Mouse (Mus musculus) adrenal gland, adult 8-10 months (tissue): Measurements from ENCODE around the gene Gm4924. TPM values are rescaled to one million over a fixed set of nuclear protein-coding genes. Genes with fewer than 3 reads are reported as not detected.

Experiments
- DNase-seq: peaks from one replicate; pipeline ENCODE4 v3.0.0; 2022
- total RNA-seq, 4 experiments: library from RNA; stranded (reverse); gene quantifications; 2 replicates each; pipeline ENCODE4 v1.2.4; 2022

Gm4924 gene
- total RNA-seq, result 10 to 100 TPM in 1 of 4 experiments, 1 to 10 TPM in 3; 6.2 to 12.1 (median 7.0) TPM

DNA sequence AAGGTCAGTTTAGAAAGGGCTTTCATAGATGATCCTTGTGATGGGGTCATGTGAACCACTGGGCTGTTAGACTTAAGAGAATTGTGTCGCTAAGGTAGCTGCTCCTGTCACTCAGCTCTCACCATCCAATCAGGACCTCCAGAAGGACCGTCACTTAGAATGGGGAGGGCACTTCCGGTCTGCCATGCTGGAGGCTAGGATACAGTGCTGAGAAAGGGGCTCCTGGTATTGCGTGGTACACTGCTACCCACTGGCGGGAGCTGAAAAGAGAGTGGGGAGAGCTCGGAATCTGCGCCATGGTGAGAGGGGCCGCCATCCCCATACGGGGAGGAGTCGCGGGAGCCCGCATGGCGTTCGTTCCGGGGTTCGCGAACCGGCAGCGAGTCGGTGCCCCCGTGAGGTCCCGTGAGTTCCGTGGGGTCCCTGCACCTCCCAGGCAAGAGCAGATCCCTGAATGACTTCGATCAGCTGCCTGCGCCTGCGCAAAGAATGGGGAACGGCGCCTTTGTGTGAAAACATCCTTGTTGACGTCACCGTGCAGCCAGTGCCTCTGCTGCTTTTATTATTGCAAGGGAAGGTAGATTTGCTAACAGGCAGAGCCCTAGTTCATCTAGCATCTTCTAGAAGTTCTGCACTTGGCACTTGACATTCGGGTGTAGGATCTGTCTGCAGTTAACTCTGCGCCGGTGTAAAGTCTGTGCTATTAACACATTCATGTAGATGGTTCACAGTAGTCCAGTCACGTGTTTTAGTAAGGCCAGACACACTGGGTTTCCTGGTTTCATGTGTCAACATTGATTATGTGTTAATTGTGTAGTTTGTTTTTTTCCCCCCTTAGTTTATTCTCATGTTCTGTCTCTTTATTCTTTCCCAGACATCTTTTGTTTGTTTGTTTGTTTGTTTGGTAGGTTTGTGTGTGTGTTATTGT is at the start of gene Gm4924:
Gm4924 (plus strand) TSS at position 173 of the 928 bp plus-strand sequence.
- DNase-seq, result peak; percentile 69

DNA sequence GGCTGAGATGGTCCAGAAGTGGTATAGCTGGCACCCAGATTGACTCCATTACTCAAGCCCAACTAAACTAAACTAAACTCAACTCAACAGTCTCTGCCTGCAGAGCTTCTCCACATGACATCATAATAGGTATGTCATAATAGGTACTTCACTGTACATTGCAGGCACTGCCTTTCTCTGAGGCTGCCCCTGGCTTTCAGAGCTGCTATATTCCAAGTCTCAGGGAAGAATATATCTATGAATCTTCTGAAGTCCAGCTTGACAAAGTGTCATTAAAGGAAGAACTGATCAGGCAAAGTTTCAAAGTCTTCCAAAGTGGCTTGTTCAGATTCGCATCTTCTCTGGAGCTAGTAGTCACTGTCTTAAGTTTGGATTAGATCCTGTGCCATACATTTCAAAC is 37.6 kb upstream of the Gm4924 start, which contains the start of gene 4932415D10Rik:
4932415D10Rik (minus strand) TSS at position 101 of the 400 bp plus-strand sequence.
- no peak for DNase-seq

DNA sequence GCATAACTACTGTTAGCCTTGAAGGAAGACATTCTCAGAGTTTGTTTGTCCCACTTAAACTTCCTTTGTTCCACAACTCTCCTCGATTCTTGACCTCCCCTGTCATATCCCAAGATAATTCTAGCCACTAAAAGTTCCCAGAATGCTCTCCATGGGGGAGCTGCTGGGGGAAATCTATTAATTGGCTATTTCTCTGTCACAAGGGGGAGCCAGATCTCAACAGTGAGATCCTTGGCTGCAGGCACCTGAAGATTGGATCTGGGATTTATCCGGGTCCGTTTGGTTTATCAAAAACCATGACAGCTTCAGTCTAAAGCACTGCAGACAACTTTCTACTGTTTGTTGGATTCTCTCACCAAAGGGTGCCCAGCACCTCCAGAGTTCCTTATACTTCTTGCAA is 33.9 kb upstream of the Gm4924 start:
- DNase-seq, result no peak

DNA sequence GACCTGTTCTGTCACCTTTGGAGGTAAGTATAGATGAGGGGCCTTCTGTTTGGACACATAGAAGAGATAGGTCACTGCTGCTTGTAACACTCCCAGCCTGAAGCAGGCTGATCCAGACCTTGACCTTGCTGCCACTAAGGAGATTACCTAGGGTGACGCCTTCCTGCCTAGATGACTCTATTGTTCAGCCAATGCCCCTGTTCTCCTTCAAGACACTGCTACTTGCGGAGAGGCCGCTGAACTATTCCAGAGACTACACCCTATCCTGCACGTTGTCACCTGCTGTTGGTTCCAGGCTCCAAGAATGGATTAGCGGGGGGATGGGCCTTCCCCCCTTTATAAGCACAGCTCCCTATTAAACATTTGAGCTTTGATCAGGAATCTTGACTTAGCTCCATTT is 24.2 kb upstream of the Gm4924 start:
- no peak for DNase-seq

DNA sequence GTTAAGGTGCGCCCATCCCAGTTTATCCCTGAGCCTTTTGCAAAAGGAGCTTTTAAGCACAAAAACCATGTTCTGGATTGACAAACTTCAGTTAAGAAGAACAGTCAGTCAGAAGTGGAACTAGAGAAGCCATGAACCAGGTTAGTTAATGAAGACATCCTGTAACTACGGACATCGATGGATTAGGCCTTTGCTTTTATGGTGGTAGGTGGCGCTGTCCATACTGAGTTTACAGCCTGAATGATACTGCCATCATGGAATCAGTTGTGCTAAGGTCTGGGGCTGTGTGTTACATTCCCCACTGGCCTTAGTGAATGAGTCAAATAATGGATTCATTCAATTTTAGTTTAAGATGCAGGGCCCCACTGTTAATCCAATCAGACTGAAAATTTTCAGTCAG is 1.3 kb downstream of the Gm4924 start:
- DNase-seq, result no peak

DNA sequence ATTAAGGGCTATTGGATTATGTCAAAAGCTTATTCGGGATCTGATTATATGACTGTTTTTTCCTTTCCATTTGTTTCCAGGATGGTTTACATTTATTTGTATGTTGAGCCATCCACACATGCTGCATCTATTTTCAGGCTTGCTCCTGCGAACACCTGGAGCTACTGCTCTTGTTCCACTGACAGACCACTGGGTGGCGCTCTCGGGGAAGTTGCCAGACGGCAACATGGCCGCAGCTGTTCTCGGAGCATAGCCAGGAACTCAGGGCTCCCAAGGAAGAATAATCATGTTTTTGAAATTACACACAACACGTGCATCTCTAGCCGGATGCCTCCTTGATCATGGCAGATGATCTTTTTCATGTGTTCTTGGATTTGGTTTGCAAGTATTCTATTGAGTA is 7.9 kb downstream of the Gm4924 start:
- no peak for DNase-seq

DNA sequence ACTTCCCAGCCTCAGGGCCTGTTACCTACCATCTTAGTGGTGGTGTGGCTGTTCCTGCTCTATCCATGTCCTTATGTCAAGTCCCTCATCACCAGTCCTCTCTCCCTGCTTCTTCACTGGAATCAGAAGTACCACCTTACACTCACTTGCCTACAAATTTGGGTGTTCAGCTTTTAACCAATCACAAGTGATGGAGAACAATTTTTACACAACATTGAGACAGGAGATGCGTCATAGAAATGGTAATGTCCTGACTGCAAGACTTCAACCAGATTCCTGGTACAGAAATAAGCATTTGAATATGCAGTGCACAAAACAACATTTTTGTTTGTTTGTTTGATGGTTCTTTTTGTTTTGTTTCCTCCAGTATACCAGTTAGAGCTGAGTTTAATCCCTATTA is 28.9 kb downstream of the Gm4924 start:
- no peak for DNase-seq

DNA sequence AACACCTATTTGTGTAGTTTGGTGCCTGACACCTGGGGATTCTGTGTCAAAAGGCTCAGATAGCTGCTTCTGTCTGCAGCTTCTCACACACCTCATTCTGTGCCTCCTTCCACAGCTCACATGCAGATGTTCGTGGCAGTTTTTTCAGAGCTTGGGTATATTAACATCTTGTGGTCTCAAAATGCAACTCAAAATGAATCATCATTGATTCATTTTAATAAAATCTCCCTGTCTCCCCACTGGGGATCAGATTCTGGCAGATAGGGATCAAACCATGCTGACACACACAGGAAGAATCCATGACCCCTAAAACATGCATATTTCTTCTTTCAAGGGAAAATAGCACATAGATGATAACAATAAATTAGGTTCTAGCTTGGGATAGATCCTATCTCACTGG is 55.5 kb downstream of the Gm4924 start:
- no peak for DNase-seq

DNA sequence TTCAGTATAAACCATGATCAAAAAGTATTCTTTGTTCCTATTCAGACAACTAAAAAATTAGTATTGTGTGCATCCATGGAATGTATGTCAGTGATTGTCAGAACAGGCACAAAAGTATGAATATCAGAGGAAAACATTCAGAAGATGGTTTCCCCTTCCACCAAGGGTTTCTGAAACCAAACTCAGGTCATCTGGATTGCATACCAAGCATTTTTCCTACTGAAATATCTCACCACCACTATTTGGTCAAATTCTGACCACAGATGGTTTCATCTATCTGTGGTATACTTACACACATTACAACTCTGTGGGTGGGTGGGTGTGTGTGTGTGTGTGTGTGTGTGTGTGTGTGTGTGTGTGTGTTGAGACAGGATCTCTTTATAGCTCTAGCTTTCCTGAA is 69.6 kb downstream of the Gm4924 start:
- no peak for DNase-seq

Other genes with a start within 250 kb of the Gm4924 start
- gene AU041133, start 226.2 kb upstream of the Gm4924 start, total RNA-seq, result 1 to 10 TPM; 3.8 to 9.4 (median 6.9) TPM
- 10 to 100 TPM in 2 of 4 experiments, 1 to 10 TPM in 2; 7.7 to 13.5 (median 9.9) TPM for gene Zfp938, start 113.0 kb upstream of the Gm4924 start, total RNA-seq
- gene 4932415D10Rik, start 37.7 kb upstream of the Gm4924 start, total RNA-seq, result not detected
- not detected for gene Gm1553, start 138.4 kb downstream of the Gm4924 start, total RNA-seq